Mouse (Mus musculus) spleen, adult 2 months (tissue): ENCODE results near the gene Otud5.
"Not testable (repeated sequence)": the region's sequence is repeated elsewhere in the genome, so short reads cannot be mapped to it uniquely, and the experiment has no call there.

Experiments used
- CTCF ChIP-seq: fragments of 200-500 bp; IDR thresholded peaks from 2 replicates; pipeline ENCODE4 v1.5.1; 2011; ENCODE audit warnings: mild to moderate bottlenecking, inconsistent platforms; ENCODE audit not compliant: insufficient read depth, insufficient read length, insufficient replicate concordance; ENCODE audit errors: extremely low read depth
- POLR2A ChIP-seq: fragments of 200-500 bp; IDR thresholded peaks from 2 replicates; pipeline ENCODE4 v1.6.1; 2011; ENCODE audit warnings: low read depth, low read length, inconsistent platforms

DNA sequence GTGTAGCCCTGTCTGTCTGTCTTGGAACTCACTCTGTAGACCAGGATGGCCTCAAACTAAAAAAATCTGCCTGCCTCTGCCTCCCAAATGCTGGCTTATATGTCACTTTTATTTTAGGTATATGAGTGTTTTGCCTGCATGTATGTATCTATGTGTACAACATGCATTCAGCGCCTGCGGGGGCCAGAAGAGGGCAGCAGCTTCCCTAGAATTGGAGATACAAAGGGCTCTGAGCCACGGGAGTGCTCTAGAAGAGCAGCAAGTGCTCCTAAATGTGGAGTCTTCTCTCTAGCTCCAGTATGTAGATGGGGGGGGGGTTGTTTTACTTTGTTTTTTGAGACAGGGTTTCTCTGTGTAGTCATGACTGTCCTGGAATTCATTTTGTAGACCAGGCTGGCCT is 74.5 kb downstream of the Otud5 start:
- not testable (repeated sequence) for TF ChIP-seq CTCF, POLR2A
